Mouse (Mus musculus) kidney, adult 2 months (tissue): ENCODE results near the gene Col4a3.

ENCODE experiments used
- CTCF ChIP-seq: fragments of 200-500 bp; conservative IDR thresholded peaks from 2 replicates; pipeline ENCODE4 v1.5.1; 2011; ENCODE audit warnings: low read depth, mild to moderate bottlenecking, control low read depth, low read length, moderate library complexity, mixed read lengths; ENCODE audit not compliant: insufficient read depth, insufficient read length
- POLR2A ChIP-seq: fragments of 200-500 bp; IDR thresholded peaks from one replicate; pipeline ENCODE4 v1.6.1; 2011; ENCODE audit warnings: low read depth, low read length, control low read depth

DNA sequence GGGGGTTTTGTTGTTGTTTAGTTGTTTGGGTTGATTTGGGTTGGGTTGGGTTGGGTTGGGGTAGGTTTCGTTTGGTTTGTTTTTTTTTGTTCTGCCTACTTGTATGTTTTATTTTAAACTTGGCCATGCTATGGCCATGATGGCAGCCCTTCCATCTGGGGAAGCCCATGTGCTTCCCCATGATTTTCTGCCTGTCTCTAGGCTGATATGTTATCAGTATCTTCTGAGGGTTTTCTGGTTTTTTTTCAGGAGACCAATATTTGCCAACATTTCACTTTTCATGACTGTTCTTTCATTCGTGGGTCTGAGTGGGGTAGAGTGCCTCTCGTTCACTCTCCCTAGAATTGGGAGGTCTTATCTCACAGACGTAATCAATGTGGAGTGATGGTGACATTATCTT, 40.9 kb downstream of the Col4a3 start:
- TF ChIP-seq CTCF: no peak
- TF ChIP-seq POLR2A: no peak
